Mouse (Mus musculus): ENCODE data around the gene Gm42906. TPM values are rescaled to one million over a fixed set of nuclear protein-coding genes. Genes with fewer than 3 reads are reported as not detected.

Gene Gm42906
- total RNA-seq, 1 experiment: not detected

GRCm38 (mm10) chr5:151183656-151184240 lies 244.2 kb downstream of the Gm42906 start:
- TF ChIP-seq CHD2 (IDR thresholded peaks at IDR 0.05; ENCODE audit: low read depth, low read length): no peak
- TF ChIP-seq HCFC1 (IDR thresholded peaks at IDR 0.05; ENCODE audit: borderline replicate concordance, insufficient read depth, low read length): no peak
- TF ChIP-seq MAFK (IDR thresholded peaks at IDR 0.05; ENCODE audit: insufficient read depth, low read depth, low read length): no peak
- TF ChIP-seq ZC3H11A (IDR thresholded peaks at IDR 0.05; ENCODE audit: borderline replicate concordance, low read depth, low read length): no peak
- no peak for TF ChIP-seq ZNF384 (IDR thresholded peaks at IDR 0.05; ENCODE audit: low read depth, low read length)
- no peak for DNase-seq (ENCODE audit: low read depth, low spot score)
- Histone ChIP-seq H3K4me1 (ENCODE audit: control insufficient read depth in 2 of 2, insufficient read depth in 2 of 2, low read length in 2 of 2, poor library complexity in 1 of 2) (no peaks in the 10 kb centered on the region), H3K27ac (ENCODE audit: insufficient read depth, low read depth, low read length, poor library complexity, severe bottlenecking) (no peak overlapping the region), H3K4me3 (ENCODE audit: insufficient read depth in 1 of 2, low read depth in 1 of 2, low read length in 2 of 2, poor library complexity in 1 of 2, severe bottlenecking in 1 of 2) (no peak overlapping the region), H3K9me3 (ENCODE audit: control insufficient read depth, insufficient read depth, low read depth, low read length) (no peaks in the 10 kb centered on the region), H3K36me3 (ENCODE audit: control insufficient read depth, insufficient read depth, low read length, poor library complexity, severe bottlenecking) (no peaks in the 10 kb centered on the region), H3K9ac (ENCODE audit: insufficient read depth, low read depth, low read length, poor library complexity, severe bottlenecking) (no peak overlapping the region)
- in situ Hi-C loops (cut with MboI; ENCODE audit: low sequenced_read_pairs in 2 of 2, unreplicated experiment in 2 of 2): no loop called here

- no peak for DNase-seq (ENCODE audit: low read depth, low spot score)
- no peak for TF ChIP-seq HCFC1 (IDR thresholded peaks at IDR 0.05; ENCODE audit: borderline replicate concordance, insufficient read depth, low read length)
- no peak for TF ChIP-seq ZNF384 (IDR thresholded peaks at IDR 0.05; ENCODE audit: low read depth, low read length)
- TF ChIP-seq CHD2 (IDR thresholded peaks at IDR 0.05; ENCODE audit: low read depth, low read length): no peak
- no peak for TF ChIP-seq ZC3H11A (IDR thresholded peaks at IDR 0.05; ENCODE audit: borderline replicate concordance, low read depth, low read length)
- no peak for TF ChIP-seq MAFK (IDR thresholded peaks at IDR 0.05; ENCODE audit: insufficient read depth, low read depth, low read length)
- Histone ChIP-seq H3K36me3 (ENCODE audit: control insufficient read depth, insufficient read depth, low read length, poor library complexity, severe bottlenecking) (no peaks in the 10 kb centered on the region), H3K4me1 (ENCODE audit: control insufficient read depth in 2 of 2, insufficient read depth in 2 of 2, low read length in 2 of 2, poor library complexity in 1 of 2) (no peaks in the 10 kb centered on the region), H3K27ac (ENCODE audit: insufficient read depth, low read depth, low read length, poor library complexity, severe bottlenecking) (no peak overlapping the region), H3K9me3 (ENCODE audit: control insufficient read depth, insufficient read depth, low read depth, low read length) (no peaks in the 10 kb centered on the region), H3K9ac (ENCODE audit: insufficient read depth, low read depth, low read length, poor library complexity, severe bottlenecking) (no peak overlapping the region), H3K4me3 (ENCODE audit: insufficient read depth in 1 of 2, low read depth in 1 of 2, low read length in 2 of 2, poor library complexity in 1 of 2, severe bottlenecking in 1 of 2) (no peak overlapping the region)
- in situ Hi-C loops (cut with MboI; ENCODE audit: low sequenced_read_pairs in 2 of 2, unreplicated experiment in 2 of 2): no loop called here
Observed at GRCm38 (mm10) chr5:151181288-151181687, 246.7 kb downstream of the Gm42906 start.

GRCm38 (mm10) chr5:151180176-151180785 lies 247.7 kb downstream of the Gm42906 start:
- Histone ChIP-seq H3K9ac (ENCODE audit: insufficient read depth, low read depth, low read length, poor library complexity, severe bottlenecking) (no peak overlapping the region), H3K9me3 (ENCODE audit: control insufficient read depth, insufficient read depth, low read depth, low read length) (no peaks in the 10 kb centered on the region), H3K4me3 (ENCODE audit: insufficient read depth in 1 of 2, low read depth in 1 of 2, low read length in 2 of 2, poor library complexity in 1 of 2, severe bottlenecking in 1 of 2) (no peak overlapping the region), H3K27ac (ENCODE audit: insufficient read depth, low read depth, low read length, poor library complexity, severe bottlenecking) (no peak overlapping the region), H3K4me1 (ENCODE audit: control insufficient read depth in 2 of 2, insufficient read depth in 2 of 2, low read length in 2 of 2, poor library complexity in 1 of 2) (no peaks in the 10 kb centered on the region), H3K36me3 (ENCODE audit: control insufficient read depth, insufficient read depth, low read length, poor library complexity, severe bottlenecking) (no peaks in the 10 kb centered on the region)
- DNase-seq (ENCODE audit: low read depth, low spot score): no peak
- in situ Hi-C loops (cut with MboI; ENCODE audit: low sequenced_read_pairs in 2 of 2, unreplicated experiment in 2 of 2): no loop called here
- TF ChIP-seq ZNF384 (IDR thresholded peaks at IDR 0.05; ENCODE audit: low read depth, low read length) (no peak), CHD2 (IDR thresholded peaks at IDR 0.05; ENCODE audit: low read depth, low read length) (no peak), HCFC1 (IDR thresholded peaks at IDR 0.05; ENCODE audit: borderline replicate concordance, insufficient read depth, low read length) (no peak)

- in situ Hi-C loops (cut with MboI; ENCODE audit: low sequenced_read_pairs in 2 of 2, unreplicated experiment in 2 of 2): no loop called here
- no peak for TF ChIP-seq CHD2 (IDR thresholded peaks at IDR 0.05; ENCODE audit: low read depth, low read length)
- no peak for TF ChIP-seq HCFC1 (IDR thresholded peaks at IDR 0.05; ENCODE audit: borderline replicate concordance, insufficient read depth, low read length)
- TF ChIP-seq ZC3H11A (IDR thresholded peaks at IDR 0.05; ENCODE audit: borderline replicate concordance, low read depth, low read length): no peak
- no peak for TF ChIP-seq MAFK (IDR thresholded peaks at IDR 0.05; ENCODE audit: insufficient read depth, low read depth, low read length)
- TF ChIP-seq ZNF384 (IDR thresholded peaks at IDR 0.05; ENCODE audit: low read depth, low read length): no peak
- H3K4me3 ChIP-seq (ENCODE audit: insufficient read depth in 1 of 2, low read depth in 1 of 2, low read length in 2 of 2, poor library complexity in 1 of 2, severe bottlenecking in 1 of 2): no peak overlapping the region
Observed at GRCm38 (mm10) chr5:151177171-151177570, 250.8 kb downstream of the Gm42906 start.

More at GRCm38 (mm10) chr5:151177171-151177570, 250.8 kb downstream of the Gm42906 start:
- Histone ChIP-seq H3K27ac (ENCODE audit: insufficient read depth, low read depth, low read length, poor library complexity, severe bottlenecking) (no peak overlapping the region), H3K4me1 (ENCODE audit: control insufficient read depth in 2 of 2, insufficient read depth in 2 of 2, low read length in 2 of 2, poor library complexity in 1 of 2) (no peaks in the 10 kb centered on the region), H3K36me3 (ENCODE audit: control insufficient read depth, insufficient read depth, low read length, poor library complexity, severe bottlenecking) (no peaks in the 10 kb centered on the region), H3K9me3 (ENCODE audit: control insufficient read depth, insufficient read depth, low read depth, low read length) (no peaks in the 10 kb centered on the region), H3K9ac (ENCODE audit: insufficient read depth, low read depth, low read length, poor library complexity, severe bottlenecking) (no peak overlapping the region)
- DNase-seq (ENCODE audit: low read depth, low spot score): no peak

Data from ES-E14 (cell line).